Mouse (Mus musculus): ENCODE measurements around the gene Maml2.

The Maml2 gene

DNA sequence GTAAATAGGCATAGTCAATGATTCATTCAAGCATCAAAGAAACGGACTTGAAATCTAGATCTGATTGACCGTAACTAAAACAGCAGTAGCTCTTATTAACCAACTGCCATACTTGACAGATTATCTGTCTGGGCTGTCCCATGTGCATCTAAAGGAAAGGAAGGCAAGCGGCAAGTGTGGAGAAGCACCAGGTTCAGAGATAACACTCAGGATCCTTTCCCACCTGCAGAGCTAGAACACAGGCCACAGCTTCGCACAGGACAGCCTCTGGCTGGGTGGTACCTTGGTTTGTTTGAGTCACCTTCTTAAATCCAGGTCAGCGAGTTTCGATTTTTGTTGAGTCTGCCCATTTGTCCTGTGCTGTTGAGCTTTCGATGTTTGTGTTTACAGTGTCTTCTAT, 240.4 kb downstream of the Maml2 start:
- DNase-seq = no peak

DNA sequence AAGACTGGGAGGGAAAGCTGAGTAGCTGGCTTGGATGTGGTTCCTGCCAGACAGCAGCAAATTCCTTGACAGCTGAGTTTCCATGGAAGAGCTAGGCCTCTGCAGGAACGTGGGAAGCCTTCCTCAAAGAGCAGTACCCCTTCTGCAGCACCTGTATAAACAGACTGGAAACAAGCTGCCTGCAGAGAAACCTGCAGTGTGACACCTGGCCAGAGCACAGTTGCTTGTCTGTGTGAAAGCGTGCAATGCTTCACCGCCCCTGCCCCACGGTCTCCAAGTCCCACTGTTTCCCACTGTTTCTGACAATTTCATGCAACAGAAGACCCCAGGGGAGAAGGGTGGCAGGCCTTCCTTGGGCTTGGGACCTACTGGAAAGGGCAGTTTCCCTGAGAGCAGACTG, 241.8 kb downstream of the Maml2 start:
- DNase-seq = no peak

DNA sequence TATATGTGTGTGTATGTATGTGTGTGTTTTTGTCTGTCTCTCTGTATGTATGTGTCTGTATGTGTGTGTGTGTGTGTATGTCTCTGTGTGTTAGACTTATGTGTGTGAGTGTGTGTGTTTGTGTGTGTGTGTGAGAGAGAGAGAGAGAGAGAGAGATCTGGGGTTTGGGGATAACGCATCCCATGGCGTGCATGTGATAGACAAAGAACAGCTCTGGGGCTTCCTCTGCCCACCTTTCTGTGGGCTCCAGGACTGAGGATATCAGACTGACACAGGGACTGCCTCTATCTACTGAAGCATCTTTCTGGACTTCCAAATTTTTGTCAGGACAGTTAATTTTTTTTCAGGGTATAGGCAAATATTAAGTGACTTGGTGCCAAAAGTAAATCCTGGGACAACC, 242.5 kb downstream of the Maml2 start:
- DNase-seq = no peak

DNA sequence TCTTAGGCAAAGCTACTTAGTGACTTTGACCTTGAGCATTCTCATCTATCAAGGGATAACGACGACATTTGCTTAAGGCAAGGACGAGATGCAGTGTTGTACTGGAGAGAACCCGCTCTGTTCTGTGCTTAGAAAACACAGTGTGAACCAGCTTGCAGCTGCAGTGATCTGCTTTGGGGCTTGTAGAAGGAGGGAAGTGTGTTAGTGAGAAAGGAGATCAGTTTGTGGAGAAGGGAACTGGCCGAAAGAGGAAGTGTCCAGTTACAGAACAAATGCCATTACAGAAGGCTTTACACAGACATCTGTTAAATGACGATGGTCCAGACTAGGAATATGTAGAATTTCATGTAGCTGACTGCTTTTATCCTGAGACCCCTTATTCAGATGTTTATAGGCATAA, 243.0 kb downstream of the Maml2 start:
- DNase-seq = no peak

DNA sequence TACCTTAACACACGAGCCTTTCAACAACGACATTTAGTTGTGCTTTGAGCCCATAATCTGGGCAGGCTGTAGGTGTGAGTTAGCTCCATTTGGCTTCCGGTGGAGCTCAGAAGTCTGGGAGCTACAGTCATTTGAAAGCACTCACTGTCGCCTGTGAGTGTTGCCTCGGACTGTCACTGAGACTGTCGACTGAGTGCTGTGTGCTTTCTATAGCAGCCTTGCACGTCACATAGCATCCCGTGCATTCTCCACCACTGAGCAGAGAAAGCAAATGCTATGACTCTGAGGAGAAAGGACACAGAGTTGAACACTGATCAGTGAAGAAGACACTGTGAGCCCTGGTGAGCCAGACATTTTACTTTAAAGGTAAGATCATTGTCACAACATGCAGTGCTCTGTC, 245.4 kb downstream of the Maml2 start:
- no peak for DNase-seq

DNA sequence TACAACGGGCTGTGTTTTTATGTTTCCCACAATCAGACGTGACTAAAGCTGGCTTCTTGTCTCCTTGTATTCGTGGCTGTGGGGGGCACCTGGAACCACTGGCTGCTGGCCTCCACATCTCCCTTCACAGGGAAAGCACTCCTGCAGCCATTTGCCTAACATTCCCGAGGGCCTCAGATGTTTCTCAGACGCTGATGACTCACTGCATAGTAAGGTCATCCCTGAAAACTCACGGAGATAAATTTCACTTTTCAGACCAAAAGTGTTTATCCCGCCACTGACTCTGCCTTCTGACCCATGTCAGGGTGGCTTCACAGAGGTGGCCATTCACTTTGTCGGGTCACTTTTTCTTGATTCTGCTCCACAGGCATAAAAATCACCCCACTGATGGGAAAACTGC, 246.4 kb downstream of the Maml2 start:
- DNase-seq = no peak

DNA sequence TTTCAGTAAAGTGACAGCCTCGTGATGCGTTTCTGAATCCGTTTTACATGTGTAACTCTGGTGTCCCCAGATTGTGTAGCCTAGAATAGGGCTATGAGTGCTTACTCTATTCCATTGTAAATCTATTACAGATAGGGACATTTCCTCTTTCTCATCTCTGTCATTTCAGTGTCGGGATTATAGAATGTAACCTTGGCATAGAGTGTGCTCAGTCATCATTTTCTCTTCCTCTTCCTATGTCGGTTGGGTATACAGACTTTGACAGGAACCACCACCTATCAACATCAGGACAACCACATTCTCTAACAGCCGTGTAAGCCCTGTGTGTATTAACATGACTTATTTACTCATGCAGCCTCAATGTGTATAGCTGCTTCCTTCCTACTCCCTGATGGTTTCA, 248.0 kb downstream of the Maml2 start:
- DNase-seq = no peak

DNA sequence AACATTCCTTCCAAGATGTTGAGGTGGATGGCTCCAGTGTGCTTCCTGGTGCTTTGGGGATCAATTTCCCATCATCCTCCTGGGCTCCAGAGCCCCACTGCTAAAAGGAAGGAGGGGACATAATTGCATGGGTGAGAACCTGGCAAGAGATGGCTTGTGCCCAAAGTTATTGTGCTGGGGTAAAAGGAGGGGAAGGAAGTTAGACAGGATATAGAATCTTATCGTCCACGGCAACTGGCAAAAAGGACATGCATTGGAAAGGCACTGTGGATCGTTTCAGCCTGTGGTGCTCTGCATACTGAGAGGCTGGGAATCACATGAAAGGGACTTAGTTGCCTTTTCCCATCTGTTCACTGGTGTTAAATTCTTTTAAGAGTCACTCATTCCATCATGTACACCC, 252.2 kb downstream of the Maml2 start:
- no peak for DNase-seq

DNA sequence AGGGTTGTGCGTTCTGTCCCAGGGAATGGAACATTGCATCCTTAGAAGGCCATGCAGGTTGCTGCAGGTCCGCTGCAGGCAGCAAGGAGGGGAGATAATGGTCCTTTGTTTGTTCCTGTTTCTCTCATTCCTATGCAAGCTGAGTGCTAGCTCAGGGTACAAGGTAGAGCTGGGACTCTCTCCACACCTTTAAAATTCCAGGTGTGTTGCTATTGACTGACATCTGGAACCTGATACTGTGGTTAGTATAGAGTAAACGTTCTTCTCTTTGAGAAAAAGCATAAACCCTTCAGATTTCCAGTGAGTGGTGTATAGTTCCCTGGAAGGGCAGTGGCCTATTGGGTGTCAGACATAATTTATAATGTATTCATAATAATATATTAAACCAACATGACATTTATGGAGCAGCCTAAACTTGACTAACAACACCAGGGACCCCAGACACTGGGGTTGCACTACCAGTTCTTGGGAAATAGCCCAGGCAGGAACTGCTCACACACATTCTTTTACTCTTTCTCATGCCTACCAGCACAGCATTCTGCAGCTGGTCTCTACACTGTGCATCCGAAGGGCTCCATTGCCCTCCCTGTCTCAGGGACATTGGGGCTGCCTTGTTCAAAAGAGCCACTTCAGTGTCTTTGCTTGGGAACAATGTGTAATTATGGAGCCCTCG, 254.8 kb downstream of the Maml2 start:
- DNase-seq = no peak

DNA sequence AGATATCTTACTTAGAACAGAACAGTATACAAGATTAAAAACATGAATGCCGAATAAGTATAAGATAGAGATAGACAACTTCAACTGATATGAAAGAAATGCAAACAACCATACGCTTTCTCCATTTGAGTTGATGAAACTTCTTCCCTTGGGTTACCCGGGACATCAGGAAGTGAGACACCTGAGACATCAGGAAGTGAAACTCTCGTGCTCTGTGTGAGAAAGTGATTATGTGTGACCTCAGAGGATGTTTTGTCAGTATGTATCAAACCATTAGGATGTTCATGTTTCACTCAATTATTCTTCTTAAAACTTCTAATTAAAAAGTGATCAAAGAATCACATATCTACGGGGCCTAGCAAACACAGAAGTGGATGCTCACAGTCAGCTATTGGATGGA, 257.0 kb downstream of the Maml2 start:
- no peak for DNase-seq

DNA sequence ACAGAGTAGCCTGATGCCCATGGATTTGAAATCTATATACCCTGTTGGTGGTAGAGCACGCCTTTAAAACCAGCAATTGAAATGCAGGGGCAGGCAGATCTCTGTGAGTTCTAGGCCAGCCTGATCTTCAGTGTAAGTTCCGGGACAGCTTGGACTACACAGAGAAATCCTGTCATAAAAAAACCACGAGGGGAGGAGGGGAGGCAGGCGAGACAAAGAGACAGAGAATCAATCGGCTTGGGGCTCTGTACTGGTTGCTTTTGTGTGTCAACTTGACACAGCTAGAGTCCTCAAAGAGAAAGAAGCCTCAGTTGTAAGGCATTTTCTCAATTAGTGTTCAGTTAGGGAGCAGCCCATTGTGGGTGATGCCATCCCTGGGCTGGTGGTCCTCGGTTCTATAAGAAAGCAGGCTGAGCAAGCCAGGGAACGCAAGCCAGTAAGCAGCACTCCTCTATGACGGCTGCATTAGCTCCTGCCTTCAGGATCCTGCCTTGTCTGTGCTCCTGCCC, 258.3 kb downstream of the Maml2 start:
- DNase-seq = no peak

DNA sequence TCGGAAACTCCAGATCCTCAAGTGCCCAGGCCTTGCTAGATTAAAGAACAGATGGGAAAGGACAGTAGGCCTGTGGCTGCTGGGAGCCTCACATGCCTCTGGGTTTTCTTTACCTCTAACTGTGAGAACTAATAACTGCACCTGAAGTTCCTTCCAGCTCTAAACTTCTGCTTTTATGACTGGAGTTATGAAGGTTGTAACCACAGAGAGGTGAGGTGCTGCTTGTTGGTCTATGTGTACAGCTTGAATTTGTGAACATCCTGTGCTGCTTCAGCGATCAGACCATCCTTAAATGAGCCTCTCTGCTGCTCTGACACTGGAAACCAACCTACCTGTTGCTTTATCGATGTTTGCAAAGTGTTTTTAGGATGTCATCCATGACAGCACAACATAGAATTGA, 258.9 kb downstream of the Maml2 start:
- DNase-seq = no peak

DNA sequence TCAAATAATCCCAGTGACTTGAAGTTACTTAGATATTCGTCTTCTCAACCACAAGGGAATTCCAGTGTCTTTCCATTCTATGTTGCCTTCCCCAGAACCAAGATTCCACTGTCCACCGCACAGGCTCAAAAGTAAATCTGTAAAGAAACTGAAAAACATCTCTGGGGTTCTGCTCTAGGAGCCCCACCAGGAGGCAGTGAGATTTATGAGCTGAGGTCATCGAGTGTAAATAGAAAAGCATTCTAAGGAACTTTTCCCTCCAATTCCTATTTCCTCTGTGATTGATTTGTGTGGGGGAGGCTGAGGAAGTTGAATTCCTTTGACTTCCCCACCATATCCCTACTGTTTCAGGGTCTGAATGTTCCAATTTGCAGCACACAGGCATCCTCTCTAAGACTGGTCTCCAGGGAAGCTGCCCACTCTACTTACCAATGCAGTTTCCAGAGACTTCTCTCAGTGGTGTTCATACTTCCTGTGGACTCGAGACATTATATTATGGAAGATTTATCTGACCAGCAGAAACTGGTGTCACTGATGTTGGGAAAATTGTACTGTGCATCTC, 261.1 kb downstream of the Maml2 start:
- DNase-seq = no peak

DNA sequence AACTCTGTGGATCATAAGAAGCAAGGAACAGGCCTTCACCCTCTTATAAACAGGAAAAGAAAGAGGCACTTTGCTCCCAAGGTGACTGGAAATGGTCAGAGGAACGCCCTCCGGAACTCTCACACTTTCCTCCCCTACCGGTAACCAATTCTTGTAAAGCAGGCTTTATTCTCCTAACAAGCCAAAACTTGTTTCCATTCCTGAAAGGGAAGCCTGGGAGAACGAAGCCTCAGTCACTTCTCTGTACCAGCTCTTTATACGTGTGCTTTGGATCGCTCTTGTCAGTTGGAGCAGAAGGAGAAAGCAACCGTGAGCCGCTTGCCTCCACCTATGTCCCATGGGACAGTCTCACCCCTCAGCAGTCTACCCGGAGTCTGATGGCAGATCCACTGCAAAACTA, 262.9 kb downstream of the Maml2 start:
- no peak for DNase-seq

DNA sequence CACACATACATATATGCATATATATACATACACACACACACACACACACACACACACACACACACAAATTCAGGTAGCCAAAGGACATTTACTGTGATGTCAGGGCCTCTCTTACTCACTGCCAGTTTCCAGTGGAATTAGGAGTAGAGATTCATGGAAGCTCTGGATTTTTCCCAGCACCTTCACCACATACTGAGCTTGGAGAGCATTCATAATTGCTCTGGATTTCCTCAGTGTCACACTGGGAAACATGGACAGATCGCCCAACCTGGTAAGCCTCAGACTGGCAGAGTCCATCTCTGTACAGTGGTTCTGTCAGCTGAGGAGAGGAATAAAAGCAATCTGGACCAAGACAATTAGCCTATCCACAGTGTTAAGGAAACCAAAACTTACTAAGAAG, 263.6 kb downstream of the Maml2 start:
- DNase-seq = no peak

DNA sequence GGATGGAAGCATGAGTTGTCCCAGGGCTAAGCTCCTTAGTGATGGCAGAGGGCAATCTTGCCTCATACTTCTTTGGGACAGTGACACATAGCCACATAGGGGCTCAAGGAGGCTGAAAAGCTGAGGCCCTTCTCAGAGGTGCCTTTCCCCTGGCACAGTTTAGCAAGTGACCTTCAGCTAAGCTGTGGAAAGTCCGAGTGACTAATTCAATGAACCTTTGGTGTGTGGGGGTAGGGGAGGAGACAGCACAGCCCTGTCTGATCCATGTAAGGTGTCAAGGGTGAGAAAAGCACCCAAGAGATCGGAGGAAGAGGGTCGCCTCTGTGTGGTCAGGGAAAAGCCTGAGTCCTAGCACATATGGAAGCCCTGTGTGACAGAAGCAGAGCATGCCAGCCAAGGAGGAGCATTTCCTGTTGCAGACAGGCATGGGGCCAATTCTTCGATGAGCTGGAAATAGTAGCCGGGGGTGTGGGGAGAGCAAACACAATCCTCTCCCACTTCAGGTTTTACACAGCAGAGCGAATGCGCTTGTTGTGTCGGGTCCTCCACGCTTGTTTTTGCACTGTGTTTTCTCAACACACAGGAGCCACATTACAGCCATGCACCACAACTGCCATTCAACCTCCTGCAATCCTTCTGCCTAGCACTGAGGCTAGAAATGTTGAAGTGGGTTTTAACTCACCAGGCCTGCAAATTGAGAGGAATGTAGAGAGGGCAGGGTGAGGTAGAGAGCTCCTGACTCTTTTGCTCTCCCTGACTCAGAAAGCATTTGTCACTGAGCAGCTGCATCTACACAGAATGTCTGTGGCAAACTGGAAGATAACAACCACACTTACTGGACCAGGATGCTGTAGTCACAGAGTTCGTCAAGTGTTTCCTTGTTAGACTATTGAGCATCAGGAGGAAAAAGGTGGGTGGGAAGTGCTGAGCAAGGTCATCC, 266.0 kb downstream of the Maml2 start:
- no peak for DNase-seq

DNA sequence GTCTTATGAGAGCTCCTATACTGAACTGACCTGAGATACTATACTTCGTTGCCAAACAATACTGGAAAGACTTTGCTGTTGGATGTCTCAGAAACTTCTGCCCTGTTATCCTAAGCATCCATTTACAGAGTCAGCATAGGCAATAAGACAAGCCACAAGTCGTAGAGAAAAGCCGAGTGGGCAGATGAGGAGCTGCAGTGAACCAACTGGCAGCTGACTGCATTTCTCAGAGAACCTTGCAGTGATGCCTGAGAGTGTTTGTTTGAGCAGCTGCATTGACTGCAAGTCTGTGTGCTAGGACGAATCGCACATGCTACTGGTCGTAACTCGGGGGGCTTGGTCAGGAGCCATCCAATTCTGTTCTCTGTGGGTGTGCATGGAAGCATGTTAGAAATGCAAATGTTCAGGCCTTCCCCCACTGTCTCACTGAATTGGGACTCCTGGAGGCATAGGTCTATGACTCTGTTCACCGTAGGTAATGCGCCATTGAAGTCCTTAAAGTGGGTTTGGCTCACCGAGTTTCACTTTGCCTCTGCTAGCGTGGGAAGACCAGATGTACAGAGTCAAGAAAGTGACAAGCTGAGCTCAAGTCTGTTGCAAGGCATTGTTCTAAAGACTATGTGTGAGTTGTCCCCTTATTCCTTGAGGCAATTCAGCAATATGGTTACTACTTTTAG, 267.7 kb downstream of the Maml2 start:
- no peak for DNase-seq

DNA sequence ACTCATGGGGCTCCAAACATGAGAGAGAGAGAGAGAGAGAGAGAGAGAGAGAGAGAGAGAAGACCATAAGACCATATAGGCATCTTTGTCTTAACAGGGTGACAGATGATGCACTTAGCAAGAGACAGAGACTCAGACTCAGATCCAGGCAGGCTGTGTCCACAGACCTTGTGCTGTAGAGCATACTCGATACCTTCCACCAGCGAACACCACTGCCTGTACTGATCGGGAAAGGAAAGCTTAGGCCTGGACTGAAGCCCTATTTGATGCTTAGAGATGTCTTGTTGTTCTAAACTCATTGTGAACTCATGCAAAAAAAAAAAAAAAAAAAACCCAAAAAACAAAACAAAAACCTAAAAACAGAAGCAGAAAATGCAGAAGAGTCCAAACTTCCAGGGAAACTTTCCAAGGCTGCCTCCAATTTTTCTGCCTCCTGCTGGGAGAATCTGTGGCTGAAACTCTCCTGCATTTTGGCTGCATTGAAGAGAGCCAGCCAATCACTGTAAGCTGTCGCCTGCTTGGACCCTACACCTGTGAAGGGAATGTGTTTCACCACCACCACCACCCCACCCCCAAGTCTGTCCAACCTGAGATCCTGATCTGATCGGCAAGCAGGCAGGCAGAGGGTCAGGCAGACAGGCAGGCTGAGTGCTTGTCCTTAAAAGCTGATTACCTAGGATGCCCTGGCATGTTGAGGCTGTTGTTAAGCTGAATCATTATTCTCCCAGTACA, 268.6 kb downstream of the Maml2 start:
- no peak for DNase-seq

DNA sequence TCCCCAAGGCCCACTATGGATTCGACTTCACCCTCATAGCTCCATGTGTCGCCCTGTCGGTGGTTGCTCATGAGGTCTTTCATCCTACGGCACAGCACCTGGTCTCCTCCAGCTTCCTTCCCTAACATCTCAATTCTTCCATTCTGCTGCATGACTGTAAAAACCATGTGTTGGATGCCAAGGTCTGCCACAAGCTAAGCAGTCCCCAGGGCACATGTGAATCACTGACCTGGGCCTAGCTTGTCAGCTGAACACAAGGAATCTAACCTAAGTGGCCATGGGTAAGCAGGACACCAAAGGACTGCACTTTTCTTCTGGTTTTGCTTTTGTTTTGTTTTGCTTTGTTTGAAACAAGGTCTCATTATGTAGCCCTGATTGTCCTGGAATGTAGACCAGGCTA, 271.3 kb downstream of the Maml2 start:
- no peak for DNase-seq

DNA sequence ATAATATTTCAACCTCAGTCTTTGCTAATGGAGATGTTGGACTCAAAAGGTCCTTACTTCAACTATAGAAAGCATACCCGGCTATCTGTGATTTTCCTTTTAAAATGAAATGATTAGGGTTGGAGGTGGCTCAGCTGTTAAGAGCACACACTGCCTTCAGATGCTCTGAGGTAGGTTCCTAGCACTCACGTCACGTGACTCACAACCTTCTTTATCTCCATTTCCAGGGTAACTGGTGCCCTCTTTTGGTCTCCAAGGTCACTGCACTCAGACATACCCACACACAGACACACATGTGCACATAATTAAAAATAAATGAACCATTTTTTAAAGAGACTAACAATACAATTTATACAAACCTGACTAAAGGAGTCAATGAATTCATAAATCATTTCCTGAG, 275.1 kb downstream of the Maml2 start:
- no peak for DNase-seq

DNA sequence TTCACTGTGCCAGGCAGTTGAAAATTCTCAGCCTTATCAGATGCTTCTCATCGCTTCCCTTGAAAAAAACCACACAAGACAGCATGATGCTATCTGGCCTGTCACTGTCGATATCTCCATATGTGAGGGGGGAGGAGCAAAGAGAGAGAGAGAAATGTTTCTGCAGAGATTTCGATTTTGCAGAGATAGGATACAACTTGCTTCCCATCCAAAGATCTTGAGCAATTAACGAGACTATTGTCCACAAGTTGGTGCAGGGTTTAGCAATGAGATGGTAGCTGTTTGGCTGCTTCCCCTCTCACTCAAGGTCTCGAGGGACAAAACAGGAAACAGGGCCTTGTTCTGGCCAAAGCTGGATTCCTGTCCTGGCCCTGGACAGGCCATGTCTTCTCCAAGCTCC, 276.3 kb downstream of the Maml2 start:
- no peak for DNase-seq

DNA sequence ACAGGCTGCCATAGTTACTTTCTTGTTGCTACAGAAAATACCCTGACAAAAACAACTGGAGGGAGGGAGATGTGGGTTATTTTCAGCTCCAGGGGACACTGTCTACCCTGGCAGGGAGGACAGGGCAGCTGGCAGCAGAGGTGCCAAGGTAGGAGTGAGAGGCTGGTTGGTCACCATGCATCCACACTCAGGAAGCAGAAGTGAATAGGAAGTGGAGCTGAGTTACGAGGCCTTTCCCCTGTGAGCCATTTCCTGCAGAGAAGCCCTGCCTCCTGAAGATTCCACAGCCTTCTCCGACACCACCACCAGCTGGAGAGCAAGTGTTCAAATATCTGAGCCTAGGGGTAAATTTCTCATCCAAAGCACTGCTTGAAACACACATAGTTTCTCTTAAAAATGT, 277.2 kb downstream of the Maml2 start:
- DNase-seq = no peak

DNA sequence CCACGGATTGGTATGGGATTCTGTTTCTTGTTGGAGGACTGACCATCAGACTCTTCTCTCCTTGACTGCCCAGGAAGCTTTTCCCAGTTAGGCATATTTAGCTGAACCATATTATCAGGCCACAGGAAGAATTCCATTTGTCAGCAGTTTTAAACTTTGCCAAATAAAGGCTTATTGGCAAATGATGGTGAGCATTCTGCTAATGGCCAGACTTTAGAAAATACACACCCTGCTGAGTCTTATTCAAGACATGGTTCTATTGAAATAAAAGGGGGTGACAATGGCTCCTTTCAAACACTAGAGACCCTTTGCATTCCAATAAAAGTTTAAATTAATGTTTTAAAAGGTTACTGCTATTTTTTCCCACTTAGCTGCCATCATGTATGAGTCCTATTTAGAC, 279.4 kb downstream of the Maml2 start:
- DNase-seq = no peak
